Mouse (Mus musculus) urinary bladder, postnatal 25 days (tissue): ENCODE results near the gene Tmem169.
A peak's percentile ranks its signal among the peaks of the same experiment; 100 is the strongest.

Source experiments
- DNase-seq: peaks from one replicate; pipeline ENCODE4 v3.0.0; 2022; ENCODE audit warnings: low spot score

Tmem169 gene

DNA sequence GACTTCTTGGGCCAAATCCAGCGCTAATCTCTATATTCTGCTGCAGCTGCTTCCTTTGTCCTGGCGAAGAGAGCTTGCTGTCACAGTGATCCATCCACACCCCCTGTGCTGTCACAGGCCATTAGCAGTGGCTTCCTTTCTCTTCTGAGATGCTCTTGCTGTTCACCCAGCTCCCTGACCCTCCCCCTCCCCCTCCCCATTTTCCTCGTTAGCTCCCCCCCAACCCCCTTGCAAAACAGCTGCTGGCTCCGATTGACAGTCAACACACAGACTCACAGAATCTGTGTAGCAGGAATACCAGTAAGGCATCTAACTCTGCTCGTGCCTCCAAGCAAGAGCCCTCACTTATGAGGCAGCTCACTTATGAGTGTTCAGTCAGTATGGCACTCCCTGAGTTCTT lies 2.7 kb downstream of the Tmem169 start:
- no peak for DNase-seq

DNA sequence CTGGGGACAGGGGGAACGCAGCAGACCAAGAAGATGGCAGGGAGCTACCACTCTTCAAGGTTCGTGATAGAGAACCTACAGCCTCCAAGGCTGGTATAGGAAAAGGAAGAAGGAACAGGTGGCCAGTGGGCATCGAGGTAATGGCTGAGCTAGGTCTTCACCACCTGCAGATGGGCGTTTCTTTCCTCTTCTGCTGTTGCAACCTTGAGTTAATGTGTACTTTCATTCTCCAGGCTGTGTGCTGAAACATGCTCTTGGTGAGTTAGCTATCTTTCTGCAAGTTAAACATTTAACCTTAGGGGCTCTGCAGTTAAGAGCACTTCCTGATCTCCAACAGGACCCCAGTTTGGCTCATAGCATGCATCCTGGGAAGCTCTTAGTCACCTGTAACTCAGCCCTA lies 3.7 kb downstream of the Tmem169 start:
- no peak for DNase-seq

DNA sequence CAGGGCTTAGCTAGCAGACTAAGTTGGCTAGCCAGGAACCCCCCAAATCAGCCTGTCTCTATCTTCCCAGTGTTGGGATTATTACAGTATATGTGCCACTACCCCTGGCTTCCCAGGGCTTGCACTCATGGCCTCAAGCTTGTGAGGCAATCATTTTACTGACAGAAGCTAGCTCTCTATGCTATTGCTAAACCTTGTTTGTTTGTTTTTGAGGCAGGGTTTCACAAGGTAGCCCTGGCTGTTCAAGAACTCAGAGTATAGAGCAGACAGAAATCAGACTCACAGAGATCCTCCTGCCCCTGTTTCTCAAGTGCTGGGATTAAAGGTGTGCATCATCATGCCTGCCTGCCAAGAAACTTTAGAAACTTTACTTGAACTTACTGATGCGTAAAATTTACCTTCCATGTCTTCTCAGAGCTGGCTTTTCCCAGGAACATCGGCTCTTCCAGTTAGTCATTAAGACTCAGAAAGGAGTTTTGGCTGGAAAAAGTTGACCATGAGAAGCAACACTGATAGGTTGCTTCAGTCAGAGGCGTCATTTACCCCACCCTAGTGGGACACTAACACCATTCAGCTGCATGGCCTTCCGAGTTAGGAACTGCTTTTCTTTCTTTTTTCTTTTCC lies 4.5 kb downstream of the Tmem169 start:
- DNase-seq: no peak

DNA sequence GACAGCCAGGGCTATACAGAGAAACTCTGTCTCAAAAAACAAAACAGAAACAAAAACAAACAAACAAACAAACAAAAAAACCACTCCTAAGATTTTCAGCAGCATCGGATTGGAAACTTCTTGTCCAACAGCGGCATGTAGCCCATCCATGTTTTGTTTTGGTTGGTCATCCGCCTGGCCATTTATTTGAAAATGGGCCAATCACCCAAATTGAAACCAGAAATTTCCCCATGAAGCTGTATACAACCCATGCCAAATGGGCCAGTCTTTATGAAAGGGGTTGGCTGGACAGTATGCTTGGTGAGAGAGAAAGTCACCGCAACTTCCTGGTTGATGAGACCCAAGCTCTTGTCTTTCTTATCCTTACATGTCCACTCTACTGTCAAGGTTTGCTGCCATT lies 6.7 kb downstream of the Tmem169 start:
- no peak for DNase-seq

DNA sequence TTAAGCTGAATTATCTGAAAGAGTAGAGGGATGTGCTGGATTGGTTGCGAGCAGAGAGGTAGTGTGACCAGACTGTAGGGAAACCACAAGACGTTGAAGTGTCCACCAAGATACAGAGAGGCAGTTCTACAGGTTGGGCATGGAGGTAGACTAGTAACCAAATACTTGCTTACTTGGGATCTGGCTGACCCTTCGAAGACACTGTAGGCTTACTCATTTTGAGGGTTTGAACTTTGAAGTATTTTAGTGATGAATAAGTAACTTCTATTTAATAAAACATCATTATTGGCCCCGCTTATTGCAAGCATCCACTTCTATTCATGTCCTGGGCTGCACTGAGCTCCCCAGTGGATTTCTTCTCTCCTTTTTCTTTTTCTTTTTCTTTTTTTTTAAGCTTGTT lies 7.3 kb downstream of the Tmem169 start:
- no peak for DNase-seq

DNA sequence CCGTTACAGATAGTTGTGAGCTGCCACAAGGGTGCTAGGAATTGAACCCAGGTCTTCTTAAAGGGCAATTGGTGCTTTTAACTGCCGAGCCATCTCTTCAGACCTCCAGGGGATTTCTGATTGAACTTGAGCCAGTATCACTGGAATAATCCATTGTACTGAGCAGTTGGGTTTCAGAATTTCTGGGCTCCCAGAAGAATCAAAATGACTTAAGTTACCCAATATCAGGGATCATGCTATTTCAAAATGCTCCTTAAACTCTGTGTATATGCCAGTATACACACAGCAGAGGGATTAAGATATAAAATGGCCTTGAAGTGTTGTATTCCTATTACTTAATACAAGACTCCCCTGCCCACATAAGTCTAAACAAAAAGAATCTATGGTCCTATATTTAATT lies 7.8 kb downstream of the Tmem169 start:
- DNase-seq: no peak

DNA sequence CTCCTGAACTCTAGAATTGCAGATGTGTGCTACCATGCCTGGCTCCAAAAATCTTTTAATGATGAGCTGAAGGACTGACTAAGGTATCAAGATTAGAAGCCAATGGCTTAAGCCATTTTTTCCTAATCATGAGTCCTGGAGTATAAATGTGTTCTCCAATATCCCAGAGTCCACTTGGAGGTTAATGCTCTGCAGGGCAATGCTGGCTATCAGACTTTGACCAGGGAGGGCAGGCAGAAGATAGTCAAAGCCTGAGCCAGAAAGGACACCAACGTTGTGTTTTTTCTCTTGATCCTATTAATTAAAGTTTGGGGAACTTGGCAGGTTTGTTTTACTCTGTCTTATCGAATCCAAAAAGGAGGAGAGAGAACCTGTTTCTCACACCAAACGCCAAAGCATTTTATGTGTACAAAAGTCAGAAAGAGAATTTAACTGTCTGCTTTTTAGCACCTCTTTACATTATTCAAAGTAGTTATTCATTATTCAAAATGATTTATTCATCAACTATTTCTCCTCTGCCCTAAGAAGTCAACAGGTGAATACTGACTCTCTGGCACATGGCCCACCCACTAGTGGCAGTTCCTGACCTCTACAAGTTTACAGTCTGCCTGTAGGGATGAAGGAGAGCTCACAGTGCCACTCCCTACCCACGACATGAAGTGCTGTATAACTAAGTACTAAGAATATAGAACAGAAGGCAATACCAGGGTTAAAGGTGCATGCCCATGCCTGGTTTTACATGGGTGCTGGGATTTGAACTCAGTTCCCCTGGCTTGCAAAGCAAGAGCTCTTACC lies 9.9 kb downstream of the Tmem169 start:
- no peak for DNase-seq

DNA sequence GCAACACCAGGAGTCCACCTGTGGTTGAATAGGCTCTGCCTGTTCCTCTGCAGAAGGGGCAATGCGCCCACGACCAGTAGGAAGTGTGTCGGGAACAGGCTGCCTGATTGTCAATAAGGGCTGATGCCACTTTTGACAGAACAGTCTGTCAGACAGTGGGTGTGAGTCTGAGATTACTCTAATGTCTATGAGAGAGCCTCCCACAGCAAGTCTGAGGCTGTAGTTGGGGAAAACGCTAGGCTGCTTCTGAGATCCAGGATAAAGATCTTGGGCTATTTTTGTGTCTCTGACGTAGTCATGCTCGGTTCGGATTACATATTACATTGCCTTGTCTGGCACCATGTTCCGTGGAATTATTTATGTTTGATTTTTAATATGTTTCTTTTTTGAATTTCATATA lies 11.6 kb downstream of the Tmem169 start:
- DNase-seq: no peak

DNA sequence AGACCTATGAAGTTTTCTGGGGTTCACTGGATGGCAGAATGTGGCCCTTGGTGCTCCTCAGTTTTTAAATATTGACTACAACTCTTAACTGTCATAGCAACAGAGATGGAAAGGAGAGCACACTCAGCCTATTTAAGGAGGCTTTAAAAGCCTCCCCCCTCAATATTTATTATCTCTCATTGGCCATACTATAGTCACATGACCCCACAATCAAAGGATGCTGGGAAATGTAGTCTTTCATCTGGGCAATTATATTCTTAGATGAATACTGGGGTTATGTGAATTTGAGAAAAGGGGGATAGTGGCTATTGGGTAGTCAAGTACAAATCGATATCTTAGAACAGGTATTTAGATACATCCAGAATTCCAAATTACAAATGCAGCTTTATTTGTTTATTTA lies 17.7 kb downstream of the Tmem169 start:
- no peak for DNase-seq

DNA sequence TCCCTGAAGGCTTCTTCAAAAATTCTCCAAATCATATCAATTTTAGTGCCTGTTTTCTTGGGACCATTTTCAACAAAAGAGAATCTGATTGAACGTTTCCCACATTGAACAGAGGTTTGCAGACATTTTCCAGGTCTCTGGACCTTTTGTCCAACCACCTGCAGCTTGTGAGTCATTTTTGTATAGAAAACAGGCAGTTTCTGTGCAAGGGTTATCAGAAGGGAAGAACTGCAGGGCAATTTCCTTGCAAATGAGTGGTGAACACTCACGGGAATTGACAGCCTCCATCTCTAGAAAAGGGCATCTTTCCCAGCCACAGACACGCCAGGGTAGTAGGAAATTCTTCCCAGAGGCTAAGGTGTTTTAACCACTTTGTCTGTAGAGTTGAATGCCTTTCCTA lies 22.1 kb downstream of the Tmem169 start:
- no peak for DNase-seq

DNA sequence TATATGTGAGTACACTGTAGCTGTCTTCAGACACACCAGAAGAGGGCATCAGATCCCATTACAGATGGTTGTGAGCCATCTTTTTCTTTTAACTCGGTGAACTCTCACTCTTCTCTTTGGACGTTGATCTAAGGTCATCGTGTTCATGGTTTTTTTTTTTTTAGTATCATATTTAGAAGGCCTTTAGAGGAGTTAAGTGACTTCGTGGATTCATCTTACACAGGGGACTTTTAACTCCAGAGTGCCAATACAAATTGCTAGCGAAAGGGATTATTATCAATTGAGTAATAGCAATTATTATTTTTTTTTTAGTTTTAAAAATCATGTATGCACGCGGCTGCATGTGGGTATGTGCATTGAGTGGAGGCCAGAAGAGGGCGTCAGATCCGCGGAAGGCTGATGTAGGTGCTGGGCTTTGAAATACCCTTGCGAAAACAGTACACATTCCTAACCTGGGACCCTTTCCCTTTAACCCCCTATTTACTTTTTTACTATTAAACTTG lies 22.6 kb downstream of the Tmem169 start:
- DNase-seq: peak; percentile 21

DNA sequence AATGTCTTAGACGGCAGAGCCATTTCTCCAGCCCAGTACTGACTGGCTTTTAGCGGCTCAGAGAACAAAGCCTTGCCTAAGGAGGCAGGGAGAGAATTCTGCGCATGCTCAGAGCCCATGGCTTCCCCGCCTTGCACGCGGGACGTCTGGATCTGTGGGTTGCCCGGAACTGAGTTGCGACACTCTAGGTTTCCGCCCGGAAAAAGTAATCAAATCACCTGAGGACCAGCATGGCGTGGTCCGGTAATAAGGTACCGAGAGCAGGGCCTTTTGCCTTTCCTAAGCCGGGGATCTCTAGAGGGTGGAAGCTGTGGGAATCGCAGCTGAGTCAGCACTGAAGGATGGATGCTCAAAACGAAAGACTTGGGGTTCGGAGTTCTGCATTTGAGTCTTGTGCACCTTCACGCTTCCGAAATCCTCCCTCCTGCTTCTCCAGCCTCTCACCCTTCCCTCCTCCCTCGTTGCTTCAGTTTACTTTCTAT lies 23.2 kb downstream of the Tmem169 start, which contains the start of gene Xrcc5:
Xrcc5 (plus strand) TSS at position 105 of the 482 bp plus-strand sequence.
- peak; percentile 84 for DNase-seq

DNA sequence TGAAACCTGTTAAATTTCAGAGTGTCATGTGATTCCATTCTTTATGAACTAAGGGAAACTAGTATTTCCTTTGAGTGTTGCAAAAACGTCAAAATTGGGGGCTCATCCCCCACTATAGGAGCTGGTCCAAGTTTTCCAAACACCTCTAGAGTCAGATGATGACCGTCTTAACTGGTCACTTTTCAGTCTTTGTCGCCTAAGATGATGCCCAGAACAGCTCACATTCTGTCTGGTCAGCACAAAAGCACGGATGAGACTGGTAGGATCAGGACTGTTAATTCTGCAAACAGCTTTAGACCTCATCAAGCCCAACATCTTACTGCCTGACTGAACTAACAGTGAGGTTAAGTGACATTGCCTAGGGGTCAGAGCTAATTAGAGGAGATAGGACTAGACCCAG lies 24.8 kb downstream of the Tmem169 start:
- DNase-seq: no peak

DNA sequence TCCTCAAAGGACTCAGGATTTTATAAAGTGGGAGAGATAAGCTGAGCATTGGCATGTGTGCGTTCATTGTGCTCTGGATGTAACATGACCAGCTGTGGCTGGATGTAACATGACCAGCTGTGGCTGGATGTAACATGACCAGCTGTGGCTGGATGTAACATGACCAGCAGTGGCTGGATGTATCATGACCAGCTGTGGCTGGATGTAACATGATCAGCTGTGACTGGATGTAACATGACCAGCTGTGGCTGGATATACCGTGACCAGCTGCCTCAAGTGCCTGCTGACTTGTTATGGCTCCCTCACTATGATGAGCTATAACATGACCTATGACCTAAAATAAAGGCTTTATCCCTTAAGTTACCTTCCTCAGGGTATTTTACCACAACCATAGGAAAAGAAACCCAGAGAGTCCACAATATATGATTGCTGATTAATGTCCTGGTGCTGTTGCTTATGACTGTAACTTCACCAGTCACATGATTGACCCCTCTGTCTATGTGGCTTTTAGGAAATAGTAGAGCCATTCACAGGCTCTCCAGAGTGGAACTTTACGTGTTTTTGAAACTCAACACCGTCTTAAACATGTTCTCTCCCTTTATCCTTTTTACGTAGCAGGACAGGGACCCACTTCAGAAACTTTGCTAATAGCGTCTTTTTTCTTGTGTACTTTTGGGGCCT lies 25.7 kb downstream of the Tmem169 start:
- DNase-seq: no peak

DNA sequence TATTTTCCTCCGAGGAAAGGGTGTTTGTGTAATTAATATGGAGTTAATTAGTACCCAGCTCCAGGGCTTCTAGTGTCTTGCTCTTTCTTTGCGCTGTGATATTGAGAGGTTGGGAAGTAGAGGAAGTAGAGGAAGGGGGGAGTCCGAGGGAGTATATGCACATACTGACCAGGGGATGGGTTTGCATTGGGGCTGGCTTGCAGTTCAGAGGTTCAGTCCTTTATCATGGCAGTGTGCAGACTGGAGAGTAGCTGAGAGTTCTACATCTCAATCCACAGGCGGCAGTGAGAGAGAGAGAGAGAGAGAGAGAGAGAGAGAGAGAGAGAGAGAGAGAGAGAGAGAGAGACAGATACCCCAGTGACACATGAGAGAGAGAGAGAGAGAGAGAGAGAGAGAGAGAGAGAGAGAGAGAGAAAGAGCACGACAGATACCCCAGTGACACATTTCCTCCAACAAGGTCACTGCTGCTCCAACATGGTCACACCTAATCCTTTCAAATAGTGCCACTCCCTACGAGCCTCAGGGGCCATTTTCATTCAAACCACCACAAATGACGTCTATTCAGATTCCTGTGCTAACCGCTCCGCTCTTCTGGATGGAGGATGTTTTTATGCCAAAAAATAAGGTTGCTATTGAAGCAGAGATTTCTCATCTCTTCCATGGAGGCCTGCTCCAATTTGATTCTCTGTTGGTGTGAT lies 28.7 kb downstream of the Tmem169 start:
- DNase-seq: no peak

DNA sequence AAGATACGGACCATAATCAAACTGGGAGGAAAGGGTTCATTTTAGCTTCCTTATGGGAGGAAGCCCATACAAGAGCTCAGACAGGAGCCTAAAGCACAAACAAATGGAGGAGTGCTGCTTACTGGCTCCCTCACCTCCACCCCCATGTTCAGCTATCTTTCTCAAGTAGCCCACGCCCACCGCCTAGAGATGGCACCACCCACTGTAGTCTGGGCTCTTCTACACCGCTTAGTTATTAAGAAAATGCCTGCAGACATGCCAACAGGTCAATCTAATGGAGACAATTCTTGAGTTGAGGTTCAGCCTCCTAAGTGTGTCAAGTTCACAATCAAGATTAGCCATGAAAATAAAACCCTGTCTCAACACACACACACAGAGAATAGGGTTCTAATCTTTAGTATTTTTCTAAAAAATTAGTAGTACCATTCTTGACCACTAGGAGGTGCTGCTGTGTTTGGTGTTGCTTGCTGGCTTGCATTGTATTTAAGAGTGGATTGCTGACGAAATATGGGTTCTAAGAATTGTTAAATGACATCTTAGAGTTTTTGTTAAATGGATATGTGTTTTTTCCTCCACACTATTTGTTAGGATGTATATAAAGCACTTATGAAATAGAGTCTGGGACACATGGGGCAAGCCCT lies 29.4 kb downstream of the Tmem169 start:
- peak; percentile 6 for DNase-seq

DNA sequence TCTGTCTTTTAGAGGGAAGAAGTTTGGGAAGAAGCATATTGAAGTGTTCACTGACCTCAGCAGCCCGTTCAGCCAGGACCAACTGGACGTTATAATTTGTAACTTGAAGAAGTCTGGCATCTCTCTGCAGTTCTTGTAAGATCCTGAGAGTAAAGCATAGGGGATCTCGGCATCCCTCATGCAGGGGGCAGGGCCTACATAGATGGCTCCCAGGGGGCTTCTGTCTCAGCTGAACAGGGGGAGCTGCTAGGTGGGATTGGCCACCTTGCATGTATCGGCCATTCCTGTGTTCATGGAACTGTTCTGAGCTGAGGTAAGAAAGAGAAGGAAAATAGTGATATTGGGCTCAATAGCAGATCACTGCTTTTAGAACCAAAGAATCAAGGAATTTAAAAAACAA lies 31.3 kb downstream of the Tmem169 start:
- DNase-seq: no peak

DNA sequence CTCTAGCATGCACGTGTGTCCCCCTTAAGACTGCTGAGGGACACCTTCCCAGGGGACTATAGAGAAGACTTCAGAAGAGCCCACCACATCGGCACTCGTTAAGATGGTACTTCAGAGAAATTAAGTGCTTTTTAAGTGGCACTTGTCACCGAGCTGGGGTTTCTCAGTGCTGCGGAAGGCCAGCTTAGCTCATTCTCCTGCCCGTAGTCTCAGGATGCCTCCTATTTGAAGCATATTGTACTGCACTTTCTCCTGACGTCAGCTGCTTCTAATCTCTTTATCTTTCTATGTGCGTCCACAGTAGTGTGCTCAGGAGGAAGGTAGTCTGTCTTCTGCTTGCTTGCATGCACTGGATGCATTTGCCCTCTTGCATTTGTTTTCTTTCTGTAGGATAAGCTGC lies 32.2 kb downstream of the Tmem169 start:
- DNase-seq: no peak

DNA sequence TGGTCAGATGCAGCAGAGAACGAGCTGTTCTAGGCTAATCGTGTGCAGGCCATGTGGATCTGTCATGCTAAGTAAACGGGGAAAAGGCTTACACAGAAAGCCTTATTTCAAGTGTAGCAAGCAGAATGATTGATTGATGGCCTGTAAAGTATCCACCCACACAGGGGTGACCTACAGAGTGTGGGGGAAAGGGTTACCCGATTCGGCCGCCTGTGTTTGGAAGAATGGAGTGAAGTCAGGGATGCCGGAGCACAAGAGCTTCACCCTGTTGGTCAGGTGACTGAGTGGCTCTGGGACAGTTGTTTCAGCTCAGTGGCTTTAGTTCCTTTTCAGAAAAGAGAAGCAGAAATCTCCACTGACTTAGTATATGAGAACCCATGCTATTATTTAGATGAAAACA lies 32.7 kb downstream of the Tmem169 start:
- DNase-seq: no peak

DNA sequence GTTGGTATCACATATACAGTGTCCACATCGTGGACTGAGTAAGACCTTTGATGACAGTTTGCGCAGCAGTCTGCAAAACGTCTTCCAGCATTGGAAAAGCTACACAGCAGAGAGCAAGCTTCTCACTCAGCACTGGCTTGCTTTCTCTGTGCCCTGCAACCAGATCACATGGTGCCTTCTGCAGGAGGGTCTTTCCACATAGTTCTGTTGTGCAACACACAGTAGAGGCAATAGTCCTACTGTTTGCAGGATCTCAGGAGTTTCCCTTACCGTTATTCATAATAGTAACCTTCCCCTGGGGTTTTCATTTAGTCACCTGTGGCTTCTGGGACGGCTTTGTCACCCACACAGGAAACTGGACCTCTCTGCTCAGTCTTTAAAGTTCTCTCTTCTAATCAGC lies 36.6 kb downstream of the Tmem169 start:
- DNase-seq: no peak

DNA sequence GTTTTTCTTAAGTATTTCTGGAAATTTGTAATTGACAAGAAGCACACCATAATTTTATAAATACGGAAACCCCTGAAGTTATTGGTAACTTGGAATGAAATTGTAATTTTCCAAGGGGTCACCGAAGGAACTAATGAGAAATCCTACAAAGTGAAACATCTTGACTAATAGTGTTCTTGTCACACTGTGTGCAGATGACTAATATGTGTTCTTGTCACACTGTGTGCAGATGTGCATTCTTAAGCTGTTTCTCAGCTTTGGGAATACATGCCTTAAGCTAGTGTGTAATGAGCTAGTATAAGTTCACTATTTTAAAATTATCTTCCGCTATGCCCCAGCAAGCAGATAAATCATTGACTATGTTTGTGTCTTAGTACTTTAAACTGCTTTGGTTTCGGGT lies 39.1 kb downstream of the Tmem169 start:
- no peak for DNase-seq
